Mouse (Mus musculus) heart, postnatal 4 days (tissue): Measurements from ENCODE around the gene Dzip1l. TPM values are rescaled to one million over a fixed set of nuclear protein-coding genes. Genes with fewer than 3 reads are reported as not detected.
"Not testable (repeated sequence)": the region's sequence is repeated elsewhere in the genome, so short reads cannot be mapped to it uniquely, and the experiment has no call there.

Experiments
- DNase-seq: peaks from one replicate; pipeline ENCODE4 v3.0.0; 2021
- total RNA-seq, 2 experiments: library from RNA; stranded (reverse); gene quantifications; 2 replicates each; pipeline ENCODE4 v1.2.3; 2021

Dzip1l gene
- 10 to 100 TPM; 13.2 to 16.2 TPM for total RNA-seq

- DNase-seq, result peak; percentile 82
These were observed at the start of gene Dzip1l for GRCm38 (mm10) chr9:99629281-99630011. Gene Dzip1l (plus strand): TSS chr9:99629496.

- DNase-seq, result peak; percentile 40
These were observed 48.6 kb upstream of the Dzip1l start for GRCm38 (mm10) chr9:99580655-99581054.

GRCm38 (mm10) chr9:99587505-99588202, 41.6 kb upstream of the Dzip1l start:
- peak; percentile 81 for DNase-seq

GRCm38 (mm10) chr9:99591144-99591543, 38.2 kb upstream of the Dzip1l start:
- DNase-seq, result no peak

- DNase-seq, result not testable (repeated sequence)
These were observed 30.2 kb upstream of the Dzip1l start for GRCm38 (mm10) chr9:99599127-99599526.

GRCm38 (mm10) chr9:99603566-99603965, 25.7 kb upstream of the Dzip1l start:
- DNase-seq, result no peak

GRCm38 (mm10) chr9:99612202-99612601, 17.1 kb upstream of the Dzip1l start, which contains the start of gene A4gnt:
Gene A4gnt (plus strand): TSS chr9:99612502.
- no peak for DNase-seq

GRCm38 (mm10) chr9:99619688-99620087, 9.6 kb upstream of the Dzip1l start:
- DNase-seq, result no peak

- no peak for DNase-seq
These were observed 9.1 kb upstream of the Dzip1l start for GRCm38 (mm10) chr9:99620196-99620595.

- no peak for DNase-seq
These were observed 7.3 kb upstream of the Dzip1l start for GRCm38 (mm10) chr9:99622034-99622433.

- no peak for DNase-seq
These were observed 6.3 kb upstream of the Dzip1l start for GRCm38 (mm10) chr9:99622966-99623365.

GRCm38 (mm10) chr9:99624117-99624516, 5.2 kb upstream of the Dzip1l start:
- DNase-seq, result no peak

GRCm38 (mm10) chr9:99628581-99628980, 715 bp upstream of the Dzip1l start:
- DNase-seq, result no peak

GRCm38 (mm10) chr9:99630071-99630470, 775 bp downstream of the Dzip1l start:
- DNase-seq, result peak; percentile 12

- DNase-seq, result no peak
These were observed 1.3 kb downstream of the Dzip1l start for GRCm38 (mm10) chr9:99630528-99631125.

GRCm38 (mm10) chr9:99631781-99632180, 2.5 kb downstream of the Dzip1l start:
- DNase-seq, result no peak

GRCm38 (mm10) chr9:99632264-99632663, 3.0 kb downstream of the Dzip1l start:
- DNase-seq, result no peak

- DNase-seq, result no peak
These were observed 7.5 kb downstream of the Dzip1l start for GRCm38 (mm10) chr9:99636776-99637175.

- DNase-seq, result no peak
These were observed 7.9 kb downstream of the Dzip1l start for GRCm38 (mm10) chr9:99637227-99637626.

GRCm38 (mm10) chr9:99637736-99638135, 8.4 kb downstream of the Dzip1l start:
- DNase-seq, result no peak

- DNase-seq, result no peak
These were observed 10.7 kb downstream of the Dzip1l start for GRCm38 (mm10) chr9:99639957-99640356.

- no peak for DNase-seq
These were observed 16.1 kb downstream of the Dzip1l start for GRCm38 (mm10) chr9:99645416-99645815.

GRCm38 (mm10) chr9:99646102-99646501, 16.8 kb downstream of the Dzip1l start:
- no peak for DNase-seq
